Mouse (Mus musculus): ENCODE data around the gene Zfp775.

DNA sequence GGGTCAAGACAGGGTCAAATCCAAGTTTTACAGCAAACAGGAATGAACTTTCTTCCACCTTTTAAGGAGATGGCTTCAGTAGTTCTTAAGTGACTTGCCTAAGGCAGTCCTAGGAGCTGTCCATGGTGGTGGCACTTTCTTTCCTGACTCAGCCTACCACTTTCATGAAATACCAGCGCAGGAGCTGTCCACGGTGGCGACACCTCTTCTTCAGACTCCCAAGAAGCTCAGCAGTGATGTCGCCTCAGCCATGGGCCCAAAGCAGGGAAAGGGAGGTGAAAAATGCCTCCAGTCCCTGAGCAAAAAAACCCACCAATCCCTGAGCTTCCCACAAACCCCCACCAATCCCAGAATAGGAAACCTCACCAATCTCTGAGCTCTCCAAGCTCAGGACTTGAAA, 48.9 kb upstream of the Zfp775 start:
- no peak for TF ChIP-seq CTCF (IDR thresholded peaks at IDR 0.05)
- TF ChIP-seq POLR2A (IDR thresholded peaks at IDR 0.05; ENCODE audit: insufficient read depth, low read depth, low read length) = no peak
- TF ChIP-seq EP300 (IDR thresholded peaks at IDR 0.05; ENCODE audit: insufficient read depth, low read depth, low read length) = no peak
